Mouse (Mus musculus) ES-Bruce4 (cell line): Measurements from ENCODE around the gene Fam169b. TPM values are rescaled to one million over a fixed set of nuclear protein-coding genes. Genes with fewer than 3 reads are reported as not detected.
A peak's percentile ranks its signal among the peaks of the same experiment; 100 is the strongest.

Experiments used
- H3K27ac ChIP-seq: 2 replicates; pipeline ENCODE4 v1.5.1; 2012; ENCODE audit warnings: low read length, inconsistent platforms; ENCODE audit not compliant: insufficient read depth
- H3K27me3 ChIP-seq: 2 replicates; pipeline ENCODE4 v1.6.1; 2012; ENCODE audit warnings: mild to moderate bottlenecking, low read length, inconsistent platforms; ENCODE audit not compliant: control insufficient read depth, poor library complexity, insufficient read depth, severe bottlenecking
- H3K36me3 ChIP-seq: 2 replicates; pipeline ENCODE4 v1.6.1; 2012; ENCODE audit warnings: inconsistent platforms, mild to moderate bottlenecking, low read length, moderate library complexity; ENCODE audit not compliant: control insufficient read depth, poor library complexity, insufficient read depth, severe bottlenecking
- H3K4me1 ChIP-seq: one replicate; pipeline ENCODE4 v1.8.1; 2011; ENCODE audit warnings: low read length; ENCODE audit not compliant: control insufficient read depth, insufficient read depth
- H3K4me3 ChIP-seq: 2 replicates; pipeline ENCODE4 v1.5.1; 2011; ENCODE audit warnings: low read depth, mild to moderate bottlenecking, low read length
- H3K9ac ChIP-seq: 2 replicates; pipeline ENCODE4 v1.6.1; 2012; ENCODE audit warnings: low read depth, mild to moderate bottlenecking, inconsistent platforms; ENCODE audit not compliant: poor library complexity, severe bottlenecking
- H3K9me3 ChIP-seq: replicated peaks from 2 replicates; pipeline ENCODE4 v1.6.1; 2012; ENCODE audit warnings: mild to moderate bottlenecking, low read length, inconsistent platforms; ENCODE audit not compliant: control insufficient read depth, poor library complexity, insufficient read depth, severe bottlenecking
- CTCF ChIP-seq: IDR thresholded peaks from one replicate; pipeline ENCODE4 v1.8.1; 2011; ENCODE audit warnings: low read depth, low read length
- EP300 ChIP-seq: IDR thresholded peaks from 2 replicates; pipeline ENCODE4 v1.6.1; 2011; ENCODE audit warnings: low read depth, low read length; ENCODE audit not compliant: insufficient read depth
- POLR2A ChIP-seq: IDR thresholded peaks from one replicate; pipeline ENCODE4 v1.8.1; 2011; ENCODE audit warnings: low read length; ENCODE audit not compliant: insufficient read depth
- polyA plus RNA-seq: library from polyadenylated mRNA; stranded (reverse); fragments of >200 nt; gene quantifications from 2 replicates; pipeline ENCODE4 v1.2.4, GENCODE M21; 2011; ENCODE audit warnings: low read depth; ENCODE audit not compliant: missing spikeins, insufficient read depth, insufficient read length

Gene Fam169b
- polyA plus RNA-seq, 1 experiment = 7.5 TPM

GRCm38 (mm10) chr7:68245681-68246080 is 28.0 kb upstream of the Fam169b start:
- Histone ChIP-seq H3K4me1 (peaks cover 2% of the 10 kb centered on the region), H3K9ac (no peak overlapping the region), H3K27me3 (no peaks in the 10 kb centered on the region), H3K36me3 (no peaks in the 10 kb centered on the region), H3K4me3 (no peak overlapping the region), H3K27ac (no peak overlapping the region), H3K9me3 (0 out of 2 replicates have a peak, but pooled peaks cover 4% of the 10 kb centered on the region)
- TF ChIP-seq POLR2A (no peak), EP300 (peak; percentile 64; the same call in 1 of the 2 replicates), CTCF (no peak)

DNA sequence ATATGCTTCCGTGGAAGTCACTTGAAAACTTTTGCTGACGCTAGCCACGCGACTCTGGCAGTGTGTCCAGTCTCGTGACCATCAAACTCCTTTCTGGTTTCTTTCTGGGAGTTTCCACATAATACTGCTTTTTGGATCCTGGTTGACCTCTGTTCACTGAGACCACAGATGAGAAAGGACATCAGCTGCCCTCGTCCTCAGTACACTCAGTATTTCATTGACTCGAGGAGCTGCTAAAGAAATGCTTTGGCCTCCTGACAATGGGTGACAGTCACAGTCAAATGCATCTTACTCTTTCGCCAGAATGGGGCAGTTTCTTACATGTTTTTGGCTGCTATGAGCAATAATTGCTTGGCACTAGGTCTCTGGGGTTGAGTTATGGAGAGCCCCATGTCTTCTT is 27.4 kb upstream of the Fam169b start:
- H3K9ac ChIP-seq = no peak overlapping the region
- 0 out of 2 replicates have a peak, but pooled peaks cover 4% of the 10 kb centered on the region for H3K9me3 ChIP-seq
- TF ChIP-seq CTCF (no peak), EP300 (no peak), POLR2A (no peak)
- H3K27ac ChIP-seq = no peak overlapping the region
- H3K4me1 ChIP-seq = peaks cover 2% of the 10 kb centered on the region
- no peaks in the 10 kb centered on the region for H3K27me3 ChIP-seq
- no peak overlapping the region for H3K4me3 ChIP-seq
- no peaks in the 10 kb centered on the region; the same call in 1 of the 2 replicates for H3K36me3 ChIP-seq

DNA sequence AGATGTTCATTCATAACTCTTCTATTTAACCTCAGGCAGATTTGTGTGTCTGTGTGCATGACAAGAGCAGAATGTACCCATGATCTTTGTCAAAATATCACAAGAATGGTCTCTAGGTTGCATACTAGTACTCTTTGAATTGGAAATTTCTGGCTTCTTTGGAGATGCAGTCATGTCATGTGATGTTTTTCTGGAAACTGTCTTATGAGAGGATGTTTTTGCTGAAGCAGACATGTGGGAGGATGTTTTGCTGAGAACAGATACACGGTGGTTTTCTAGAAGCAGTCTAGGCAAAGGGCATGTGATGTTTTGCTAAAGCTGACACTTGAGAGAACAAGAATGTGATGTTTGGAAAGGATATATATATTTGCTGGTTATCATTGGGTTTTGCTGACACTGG is 23.2 kb upstream of the Fam169b start:
- TF ChIP-seq CTCF (no peak), POLR2A (no peak), EP300 (no peak)
- no peaks in the 10 kb centered on the region; the same call in 1 of the 2 replicates for H3K36me3 ChIP-seq
- H3K9ac ChIP-seq = no peak overlapping the region
- no peak overlapping the region for H3K27ac ChIP-seq
- peaks cover 1% of the 10 kb centered on the region for H3K4me1 ChIP-seq
- no peaks in the 10 kb centered on the region for H3K27me3 ChIP-seq
- 0 out of 2 replicates have a peak, but pooled peaks cover 4% of the 10 kb centered on the region for H3K9me3 ChIP-seq
- no peak overlapping the region for H3K4me3 ChIP-seq

DNA sequence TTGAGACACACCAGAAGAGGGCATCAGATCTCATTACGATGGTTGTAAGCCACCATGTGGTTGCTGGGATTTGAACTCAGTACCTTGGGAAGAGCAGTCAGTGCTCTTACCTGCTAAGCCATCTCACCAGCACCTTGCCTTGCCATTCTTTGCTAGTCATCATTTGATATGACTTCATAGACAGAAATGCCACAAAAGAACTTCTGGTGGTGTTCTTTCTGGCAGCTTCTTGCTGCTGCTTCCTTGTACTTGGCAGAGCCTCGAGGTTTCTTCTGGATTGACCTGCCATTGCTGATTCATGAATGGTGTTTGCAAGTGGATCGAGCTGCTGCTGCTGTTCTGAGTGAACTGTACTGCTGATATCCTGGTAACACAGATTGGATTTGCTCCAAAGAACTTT is 22.7 kb upstream of the Fam169b start:
- H3K9ac ChIP-seq = no peak overlapping the region
- TF ChIP-seq CTCF = no peak
- no peak for TF ChIP-seq EP300
- no peak for TF ChIP-seq POLR2A
- 0 out of 2 replicates have a peak, but pooled peaks cover 4% of the 10 kb centered on the region for H3K9me3 ChIP-seq
- H3K4me1 ChIP-seq = no peaks in the 10 kb centered on the region
- no peak overlapping the region for H3K4me3 ChIP-seq
- no peak overlapping the region for H3K27ac ChIP-seq
- H3K36me3 ChIP-seq = no peaks in the 10 kb centered on the region; the same call in 1 of the 2 replicates
- H3K27me3 ChIP-seq = no peaks in the 10 kb centered on the region

DNA sequence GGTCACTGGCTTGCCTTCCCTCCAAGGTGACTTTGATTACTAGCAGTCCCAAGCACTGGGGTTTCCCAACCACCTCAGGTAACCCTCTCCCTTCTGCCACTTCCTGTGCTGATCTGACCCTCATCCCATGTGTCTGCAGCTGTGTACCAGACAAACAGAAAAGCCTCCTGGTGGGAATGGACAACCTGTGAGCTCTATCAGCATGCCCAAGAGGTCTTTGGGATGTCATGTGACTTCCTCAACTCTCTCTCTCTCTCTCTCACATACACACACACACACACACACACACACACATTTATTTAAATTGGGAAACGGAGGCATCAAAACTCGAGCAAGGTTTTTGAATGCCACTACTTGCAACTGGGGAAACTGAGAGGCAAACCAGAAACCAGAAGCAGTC is 15.9 kb upstream of the Fam169b start:
- Histone ChIP-seq H3K4me3 (no peak overlapping the region), H3K27me3 (no peaks in the 10 kb centered on the region), H3K4me1 (peaks cover 9% of the 10 kb centered on the region), H3K9me3 (peaks cover 5% of the 10 kb centered on the region; the same call in 1 of the 2 replicates), H3K36me3 (no peaks in the 10 kb centered on the region), H3K27ac (peak overlapping the region; percentile 56; the same call in 1 of the 2 replicates), H3K9ac (no peak overlapping the region)
- TF ChIP-seq CTCF = no peak
- TF ChIP-seq EP300 = 0 out of 2 replicates have a peak, but pooled peaks have one; percentile 28
- TF ChIP-seq POLR2A = no peak

GRCm38 (mm10) chr7:68258326-68259150 is 15.1 kb upstream of the Fam169b start:
- Histone ChIP-seq H3K27ac (peak overlapping the region; percentile 8; the same call in 1 of the 2 replicates), H3K4me3 (no peak overlapping the region)

More at GRCm38 (mm10) chr7:68258326-68259150, 15.1 kb upstream of the Fam169b start:
- TF ChIP-seq POLR2A (no peak), CTCF (no peak), EP300 (0 out of 2 replicates have a peak, but pooled peaks have one; percentile 49)
- peak overlapping the region; percentile 6; the same call in 1 of the 2 replicates for H3K9ac ChIP-seq
- H3K36me3 ChIP-seq = no peaks in the 10 kb centered on the region
- H3K27me3 ChIP-seq = no peaks in the 10 kb centered on the region
- H3K4me1 ChIP-seq = peaks cover 11% of the 10 kb centered on the region
- H3K9me3 ChIP-seq = peaks cover 5% of the 10 kb centered on the region; the same call in 1 of the 2 replicates
